Mouse (Mus musculus) heart, embryonic 12.5 days (tissue): ENCODE results near the gene Rasip1. TPM values are rescaled to one million over a fixed set of nuclear protein-coding genes. Genes with fewer than 3 reads are reported as not detected.
A peak's percentile ranks its signal among the peaks of the same experiment; 100 is the strongest.

Experiments
- ATAC-seq: fragments of 200-750 bp; cut with Nextera tagmentation; 2 replicates; pipeline ENCODE4 v1.8.0; 2017; ENCODE audit warnings: moderate TSS enrichment, moderate library complexity; ENCODE audit not compliant: insufficient number of reproducible peaks, low FRiP score
- H3K27ac ChIP-seq: fragments of 300-500 bp; sonication (generic); 2 replicates; pipeline ENCODE4 v1.5.1; 2016; ENCODE audit warnings: mild to moderate bottlenecking, moderate library complexity; ENCODE audit not compliant: poor library complexity, severe bottlenecking
- H3K27me3 ChIP-seq: fragments of 300-500 bp; sonication (generic); replicated peaks from 2 replicates; pipeline ENCODE4 v1.6.1; 2016; ENCODE audit warnings: mild to moderate bottlenecking, moderate library complexity
- H3K36me3 ChIP-seq: fragments of 300-500 bp; sonication (generic); 2 replicates; pipeline ENCODE4 v1.6.1; 2016; ENCODE audit warnings: mild to moderate bottlenecking, moderate library complexity
- H3K4me1 ChIP-seq: fragments of 300-500 bp; sonication (generic); replicated peaks from 2 replicates; pipeline ENCODE4 v1.6.1; 2016; ENCODE audit warnings: mild to moderate bottlenecking
- H3K4me2 ChIP-seq: fragments of 300-500 bp; sonication (generic); 2 replicates; pipeline ENCODE4 v1.6.1; 2016; ENCODE audit warnings: mild to moderate bottlenecking, moderate library complexity
- H3K4me3 ChIP-seq: fragments of 300-500 bp; sonication (generic); 2 replicates; pipeline ENCODE4 v1.5.1; 2016; ENCODE audit warnings: mild to moderate bottlenecking
- H3K9ac ChIP-seq: fragments of 300-500 bp; sonication (generic); 2 replicates; pipeline ENCODE4 v1.6.1; 2016; ENCODE audit warnings: mild to moderate bottlenecking, moderate library complexity
- H3K9me3 ChIP-seq: fragments of 300-500 bp; sonication (generic); replicated peaks from 2 replicates; pipeline ENCODE4 v1.6.1; 2016; ENCODE audit warnings: mild to moderate bottlenecking, moderate library complexity
- WGBS: fragments of 180-500 bp; shearing (Covaris S2); methylation state at CpG from one replicate; pipeline ENCODE4 v1.1.7; 2016; 5-methylcytosine and 5-hydroxymethylcytosine counted together
- polyA plus RNA-seq: library from polyadenylated mRNA; unstranded; fragments of >200 nt; fragmentation: Nextera tagmentation; extraction: Ambion mirVana; gene quantifications from 2 replicates; pipeline ENCODE4 v1.2.1, GENCODE M21; 2016

The Rasip1 gene
- 36.1 and 38.1 TPM in 2 replicates for polyA plus RNA-seq

DNA sequence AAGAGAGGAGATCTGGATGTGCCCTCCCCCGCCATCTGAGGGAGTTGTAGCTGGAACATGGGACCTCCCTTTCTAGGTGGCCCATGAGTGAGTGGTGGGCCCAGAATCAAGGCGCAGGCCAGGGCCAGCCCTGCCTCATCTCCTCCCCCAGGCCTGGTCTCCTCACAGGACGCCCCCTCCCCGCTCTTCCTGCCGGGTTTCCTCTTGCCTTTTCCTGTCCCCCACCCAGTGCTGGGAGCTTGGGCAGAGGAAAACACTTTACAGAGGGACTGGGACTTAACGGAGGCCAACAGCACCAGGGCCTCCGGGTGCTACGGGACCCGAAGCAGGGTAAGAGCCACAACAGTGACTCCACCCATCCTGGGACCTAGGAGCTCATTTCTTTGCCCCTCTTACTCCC, at the start of gene Rasip1:
Rasip1 (plus strand) TSS at position 228 of the 400 bp plus-strand sequence.
- peak; percentile 74 for ATAC-seq
- Histone ChIP-seq H3K9ac (peak within 1 kb of the TSS; percentile 84), H3K4me1 (peaks cover 16% of the 10 kb centered on the region), H3K4me2 (peak within 1 kb of the TSS; percentile 98), H3K9me3 (no peaks in the 10 kb centered on the region), H3K4me3 (peak within 1 kb of the TSS; percentile 68), H3K27me3 (peaks cover 16% of the 10 kb centered on the region), H3K27ac (peak within 1 kb of the TSS; percentile 69), H3K36me3 (peaks cover 6% of the 10 kb centered on the region)
- 58% methylated on average over 9 of the region's 9 CpGs for WGBS

DNA sequence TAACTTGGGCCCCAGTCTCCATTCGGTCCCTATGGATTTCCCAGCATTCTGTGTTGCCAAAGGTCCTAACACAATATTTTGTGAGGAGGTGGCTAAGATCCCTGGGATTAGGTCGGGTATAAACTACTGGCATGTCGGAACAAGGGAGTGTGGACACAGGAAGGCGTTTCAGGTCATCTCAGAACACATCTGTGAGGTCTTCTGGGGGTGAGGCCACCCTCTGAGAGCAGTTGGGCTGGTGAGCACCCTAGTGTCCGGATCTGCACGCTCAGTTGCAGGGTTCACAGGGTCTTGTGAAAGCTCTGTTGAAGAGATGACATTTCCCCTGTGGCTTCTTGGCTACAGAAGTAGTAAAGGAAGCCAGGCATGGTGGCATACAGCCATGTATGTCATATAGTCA, 41.4 kb upstream of the Rasip1 start:
- Histone ChIP-seq H3K36me3 (peaks cover 41% of the 10 kb centered on the region), H3K9ac (no peak overlapping the region), H3K27ac (no peak overlapping the region), H3K4me2 (no peak overlapping the region), H3K9me3 (0 out of 2 replicates have a peak, but pooled peaks cover 3% of the 10 kb centered on the region), H3K4me1 (peaks cover 10% of the 10 kb centered on the region; the same call in 1 of the 2 replicates), H3K4me3 (no peak overlapping the region), H3K27me3 (no peaks in the 10 kb centered on the region)
- no peak for ATAC-seq
- 89% methylated on average over 6 of the region's 6 CpGs for WGBS

DNA sequence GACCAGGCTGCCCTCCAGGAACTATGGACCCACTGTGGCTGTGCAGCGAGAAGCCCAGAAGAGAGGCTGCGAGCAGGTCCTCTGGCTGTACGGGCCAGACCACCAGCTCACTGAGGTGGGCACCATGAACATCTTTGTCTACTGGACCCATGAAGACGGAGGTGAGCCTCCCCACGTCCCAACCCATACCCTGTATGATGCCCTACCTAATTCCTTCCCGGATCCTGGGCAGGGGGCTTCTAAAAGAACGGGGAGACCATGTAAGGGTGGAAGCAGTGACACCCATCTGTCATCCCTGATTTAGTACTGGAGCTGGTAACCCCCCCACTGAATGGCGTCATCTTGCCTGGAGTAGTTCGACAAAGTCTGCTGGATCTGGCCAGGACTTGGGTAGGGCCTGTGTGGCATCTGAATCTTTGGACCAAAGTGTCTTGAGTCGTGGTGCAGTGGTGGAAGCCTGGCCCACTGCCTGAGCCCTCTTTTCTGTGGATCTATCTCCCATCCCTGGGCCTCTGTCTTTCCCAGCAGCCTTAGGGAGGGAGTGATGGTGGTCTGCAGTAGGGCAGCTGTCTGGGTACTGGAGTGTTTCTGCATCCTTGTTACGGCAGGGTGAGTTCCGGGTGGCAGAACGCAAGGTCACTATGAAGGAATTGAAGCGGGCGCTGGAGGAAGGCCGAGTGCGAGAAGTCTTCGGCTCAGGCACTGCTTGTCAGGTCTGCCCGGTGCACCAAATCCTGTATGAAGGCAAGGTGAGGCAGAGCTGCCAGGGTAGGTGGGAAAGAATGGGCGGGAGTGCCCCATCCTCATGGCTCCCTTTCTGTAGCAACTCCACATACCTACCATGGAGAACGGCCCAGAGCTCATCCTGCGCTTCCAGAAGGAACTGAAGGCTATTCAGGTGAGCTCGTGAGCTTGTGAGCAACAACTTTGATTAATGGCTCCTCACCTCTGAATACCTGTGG, 39.4 kb upstream of the Rasip1 start:
- no peaks in the 10 kb centered on the region for H3K27me3 ChIP-seq
- ATAC-seq = no peak
- peaks cover 10% of the 10 kb centered on the region; the same call in 1 of the 2 replicates for H3K4me1 ChIP-seq
- H3K36me3 ChIP-seq = peaks cover 40% of the 10 kb centered on the region
- H3K4me3 ChIP-seq = no peak overlapping the region
- no peak overlapping the region for H3K4me2 ChIP-seq
- H3K27ac ChIP-seq = no peak overlapping the region
- H3K9ac ChIP-seq = no peak overlapping the region
- 91% methylated on average over 23 of the region's 23 CpGs for WGBS
- H3K9me3 ChIP-seq = 0 out of 2 replicates have a peak, but pooled peaks cover 3% of the 10 kb centered on the region

DNA sequence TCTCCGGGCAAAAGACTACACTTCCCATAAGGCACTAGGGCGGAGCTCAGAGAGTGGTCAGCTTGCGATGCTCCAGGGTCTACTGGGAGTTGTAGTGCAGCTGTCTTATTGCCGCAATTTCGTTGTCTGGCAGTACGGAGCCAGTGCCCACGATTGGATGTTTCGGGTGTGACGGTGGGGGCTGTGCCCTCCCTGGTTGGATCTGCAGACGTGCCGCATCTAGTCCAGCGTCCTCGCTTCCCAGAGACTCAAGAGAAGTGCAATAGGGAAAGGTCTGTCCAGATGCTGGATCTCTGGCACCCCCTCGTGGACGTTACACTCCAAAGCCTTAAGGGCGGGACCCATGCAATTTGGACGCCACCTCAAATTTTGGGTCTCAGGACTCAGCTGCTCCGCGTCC, 38.1 kb upstream of the Rasip1 start:
- 6% methylated on average over 19 of the region's 19 CpGs for WGBS
- H3K9me3 ChIP-seq = 0 out of 2 replicates have a peak, but pooled peaks cover 3% of the 10 kb centered on the region
- peaks cover 36% of the 10 kb centered on the region for H3K36me3 ChIP-seq
- peak; percentile 94 for ATAC-seq
- peak overlapping the region; percentile 63 for H3K4me2 ChIP-seq
- H3K4me1 ChIP-seq = peaks cover 10% of the 10 kb centered on the region; the same call in 1 of the 2 replicates
- no peaks in the 10 kb centered on the region for H3K27me3 ChIP-seq
- H3K9ac ChIP-seq = peak overlapping the region; percentile 52
- peak overlapping the region; percentile 36 for H3K4me3 ChIP-seq
- no peak overlapping the region for H3K27ac ChIP-seq

DNA sequence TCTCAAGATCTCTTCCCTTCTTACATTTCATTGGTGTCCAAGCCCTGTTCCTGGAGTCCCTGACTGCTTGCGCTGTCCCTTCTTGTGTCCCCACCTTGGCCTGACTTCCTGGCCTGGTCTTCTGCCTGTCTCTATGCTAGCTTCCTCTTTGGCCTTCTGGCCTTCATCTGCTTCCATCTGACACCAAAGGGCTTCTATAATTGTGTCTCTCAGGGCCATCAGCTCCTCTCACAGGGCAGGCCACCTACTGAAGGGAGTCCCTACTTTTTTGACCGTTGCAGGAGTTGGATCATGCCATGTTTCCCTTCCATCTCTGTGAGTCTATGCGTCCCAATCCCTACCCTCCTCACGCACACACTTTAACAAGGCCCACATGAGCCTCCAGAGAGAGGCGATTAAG, 37.4 kb upstream of the Rasip1 start:
- WGBS = 90% methylated on average over 5 of the region's 5 CpGs
- Histone ChIP-seq H3K27ac (no peak overlapping the region), H3K4me3 (no peak overlapping the region), H3K36me3 (peaks cover 31% of the 10 kb centered on the region), H3K4me2 (0 out of 2 replicates have a peak overlapping the region, but pooled peaks have one; percentile 63), H3K4me1 (peaks cover 10% of the 10 kb centered on the region; the same call in 1 of the 2 replicates), H3K27me3 (no peaks in the 10 kb centered on the region), H3K9me3 (0 out of 2 replicates have a peak, but pooled peaks cover 3% of the 10 kb centered on the region), H3K9ac (peak overlapping the region; percentile 52; the same call in 1 of the 2 replicates)
- no peak for ATAC-seq

DNA sequence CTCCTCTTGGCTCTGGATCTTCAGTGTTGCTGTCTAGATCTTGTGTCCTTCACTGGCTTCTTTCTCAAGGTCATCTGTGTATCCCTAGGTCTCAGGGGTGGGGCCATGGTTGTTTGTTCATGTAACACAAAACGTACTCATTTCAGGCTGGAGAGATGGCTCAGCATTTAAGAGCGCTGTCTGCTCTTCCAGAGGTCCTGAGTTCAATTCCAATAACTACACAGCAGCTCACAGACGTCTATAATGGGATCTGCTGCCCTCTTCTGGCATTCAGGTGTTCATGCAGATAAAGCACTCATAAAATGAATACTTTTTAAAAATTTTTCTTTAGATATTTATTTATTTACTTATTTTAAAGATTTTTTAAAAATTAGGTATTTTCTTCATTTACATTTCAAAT, 36.4 kb upstream of the Rasip1 start:
- no peak for ATAC-seq
- H3K4me2 ChIP-seq = no peak overlapping the region
- 0 out of 2 replicates have a peak, but pooled peaks cover 3% of the 10 kb centered on the region for H3K9me3 ChIP-seq
- no peak overlapping the region for H3K9ac ChIP-seq
- H3K27ac ChIP-seq = no peak overlapping the region
- peaks cover 21% of the 10 kb centered on the region for H3K36me3 ChIP-seq
- WGBS = 62% methylated on average over 3 of the region's 3 CpGs
- H3K27me3 ChIP-seq = no peaks in the 10 kb centered on the region
- H3K4me3 ChIP-seq = no peak overlapping the region
- peaks cover 14% of the 10 kb centered on the region for H3K4me1 ChIP-seq

DNA sequence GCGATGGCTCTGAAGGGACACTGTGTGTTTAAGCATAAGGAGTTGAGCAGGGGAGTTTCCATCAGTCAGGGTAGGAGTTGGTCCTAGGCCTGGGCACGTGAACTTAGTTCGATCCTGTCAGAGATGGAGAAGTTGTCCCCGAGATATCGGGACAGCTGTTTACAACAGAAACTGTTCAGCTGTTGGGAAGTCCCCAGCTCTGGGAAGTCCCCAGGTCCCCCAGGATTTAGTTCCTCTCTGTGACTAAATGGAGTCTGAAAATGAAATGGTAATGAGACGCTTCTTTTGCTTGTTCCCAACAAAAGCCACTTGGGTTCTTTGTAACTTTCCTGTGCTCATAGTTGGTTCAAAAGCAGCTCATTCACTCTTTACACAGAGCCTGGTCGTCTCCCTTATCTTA, 35.4 kb upstream of the Rasip1 start:
- H3K27ac ChIP-seq = no peak overlapping the region
- peaks cover 12% of the 10 kb centered on the region for H3K36me3 ChIP-seq
- H3K4me2 ChIP-seq = no peak overlapping the region
- peaks cover 21% of the 10 kb centered on the region for H3K4me1 ChIP-seq
- H3K9ac ChIP-seq = no peak overlapping the region
- H3K4me3 ChIP-seq = no peak overlapping the region
- no peaks in the 10 kb centered on the region for H3K9me3 ChIP-seq
- no peaks in the 10 kb centered on the region for H3K27me3 ChIP-seq
- ATAC-seq = no peak
- 75% methylated on average over 7 of the region's 7 CpGs for WGBS

DNA sequence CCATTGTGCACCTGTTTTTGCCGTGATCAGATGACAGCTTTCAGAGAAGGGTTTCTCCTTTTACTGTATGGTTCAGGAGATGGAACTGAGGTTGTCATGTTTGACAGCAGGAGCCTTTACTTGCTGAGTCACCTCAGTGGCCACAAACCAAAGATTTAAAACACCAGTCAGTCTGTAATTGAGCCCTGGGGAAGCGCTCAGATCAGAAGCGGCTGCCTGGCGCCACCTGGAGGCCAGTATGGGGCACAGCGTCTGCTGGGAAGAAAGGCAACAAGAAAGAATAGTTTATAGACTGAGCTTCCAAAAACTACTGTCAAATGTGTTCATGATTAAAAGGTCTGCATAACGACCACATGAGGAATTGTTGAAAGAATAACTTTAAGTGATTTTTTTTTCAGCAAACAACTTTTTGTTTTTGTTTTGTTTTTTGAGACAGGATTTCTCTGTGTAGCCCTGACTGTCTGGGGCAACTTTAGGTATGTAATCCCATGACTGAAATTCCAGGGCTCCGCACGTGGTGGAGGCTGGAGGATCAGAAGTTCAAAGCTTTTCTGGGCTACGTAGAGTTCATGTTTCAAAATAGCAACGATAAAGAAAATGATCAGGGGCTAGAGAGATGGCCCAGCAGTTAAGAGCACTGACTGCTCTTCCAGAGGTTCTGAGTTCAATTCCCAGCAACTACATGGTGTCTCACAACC, 34.0 kb upstream of the Rasip1 start:
- H3K36me3 ChIP-seq = peaks cover under 1% of the 10 kb centered on the region; the same call in 1 of the 2 replicates
- H3K9me3 ChIP-seq = no peaks in the 10 kb centered on the region
- H3K27ac ChIP-seq = no peak overlapping the region
- H3K27me3 ChIP-seq = no peaks in the 10 kb centered on the region
- H3K4me3 ChIP-seq = no peak overlapping the region
- peaks cover 21% of the 10 kb centered on the region for H3K4me1 ChIP-seq
- ATAC-seq = no peak
- H3K9ac ChIP-seq = no peak overlapping the region
- WGBS = 16% methylated on average over 10 of the region's 10 CpGs
- no peak overlapping the region for H3K4me2 ChIP-seq

DNA sequence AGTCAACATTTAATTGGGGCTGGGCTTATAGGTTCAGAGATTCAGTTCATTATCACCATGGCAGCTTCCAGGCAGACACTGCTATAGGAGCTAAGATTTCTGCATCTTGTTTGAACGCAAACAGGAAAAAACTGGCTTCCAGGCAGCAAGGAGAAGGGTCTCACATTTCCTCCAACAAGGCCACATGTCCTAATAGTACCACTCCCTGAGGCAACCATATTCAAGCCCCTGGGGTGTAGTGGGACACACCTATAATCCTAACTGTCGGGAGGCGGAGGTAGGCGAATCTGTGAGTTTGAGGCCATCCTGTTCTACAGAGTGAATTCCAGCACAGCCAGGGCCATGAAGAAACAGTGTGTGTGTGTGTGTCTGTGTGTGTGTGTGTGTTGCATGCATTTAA, 32.1 kb upstream of the Rasip1 start:
- WGBS = 80% methylated on average over 4 of the region's 4 CpGs
- Histone ChIP-seq H3K9ac (no peak overlapping the region), H3K9me3 (no peaks in the 10 kb centered on the region), H3K4me2 (no peak overlapping the region), H3K4me1 (peaks cover 15% of the 10 kb centered on the region), H3K27ac (no peak overlapping the region), H3K27me3 (no peaks in the 10 kb centered on the region), H3K36me3 (no peaks in the 10 kb centered on the region), H3K4me3 (no peak overlapping the region)
- ATAC-seq = no peak

DNA sequence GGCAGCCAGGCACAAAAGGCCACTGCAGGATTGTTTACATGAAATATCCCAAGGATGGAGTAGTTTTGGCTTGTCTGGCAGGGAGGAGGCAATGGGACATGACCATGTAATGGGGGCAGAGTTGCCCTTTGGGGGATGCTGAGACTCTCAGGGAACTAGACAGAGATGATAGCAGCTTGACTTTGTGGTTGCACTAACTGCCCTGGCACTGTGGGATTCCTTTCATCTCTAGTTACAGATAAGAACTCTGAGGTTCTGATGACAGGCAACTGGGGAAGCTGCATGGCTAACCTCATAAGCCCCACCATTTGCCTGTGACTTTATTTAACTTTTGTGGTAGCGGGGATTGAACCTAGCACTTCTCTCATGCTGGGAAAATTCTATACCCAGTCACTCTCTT, 31.2 kb upstream of the Rasip1 start:
- Histone ChIP-seq H3K27ac (no peak overlapping the region), H3K4me3 (no peak overlapping the region), H3K4me2 (no peak overlapping the region), H3K9me3 (no peaks in the 10 kb centered on the region), H3K4me1 (peaks cover 15% of the 10 kb centered on the region), H3K27me3 (no peaks in the 10 kb centered on the region), H3K36me3 (no peaks in the 10 kb centered on the region), H3K9ac (no peak overlapping the region)
- no peak for ATAC-seq
- 47% methylated on average over 1 of the region's 1 CpGs for WGBS

DNA sequence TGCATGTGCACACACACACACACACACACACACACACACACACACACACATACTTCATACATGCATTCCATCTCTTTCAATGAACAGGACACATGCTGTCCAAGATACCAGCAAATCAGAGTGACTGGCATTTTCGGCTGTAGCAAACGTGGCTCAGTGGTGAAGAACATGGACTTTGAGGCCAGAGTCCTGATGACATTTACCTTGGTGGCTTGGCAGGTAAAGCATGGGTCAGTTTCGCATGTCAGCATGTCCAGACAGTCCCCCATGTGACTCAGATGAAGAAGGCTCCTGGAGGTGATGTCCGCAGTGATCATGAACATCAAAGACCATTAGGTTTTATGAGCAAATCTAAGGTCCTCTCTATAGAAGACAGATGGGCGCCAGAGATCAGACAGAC, 30.3 kb upstream of the Rasip1 start:
- ATAC-seq = no peak
- no peak overlapping the region for H3K4me2 ChIP-seq
- no peaks in the 10 kb centered on the region for H3K27me3 ChIP-seq
- peaks cover 15% of the 10 kb centered on the region for H3K4me1 ChIP-seq
- no peak overlapping the region for H3K27ac ChIP-seq
- no peaks in the 10 kb centered on the region for H3K36me3 ChIP-seq
- no peak overlapping the region for H3K4me3 ChIP-seq
- no peak overlapping the region for H3K9ac ChIP-seq
- 86% methylated on average over 5 of the region's 5 CpGs for WGBS
- no peaks in the 10 kb centered on the region for H3K9me3 ChIP-seq
